Mouse (Mus musculus): Measurements from ENCODE around the gene Pmel. TPM values are rescaled to one million over a fixed set of nuclear protein-coding genes. Genes with fewer than 3 reads are reported as not detected.

The Pmel gene
- total RNA-seq, 2 experiments from 2014 or later: not detected

DNA sequence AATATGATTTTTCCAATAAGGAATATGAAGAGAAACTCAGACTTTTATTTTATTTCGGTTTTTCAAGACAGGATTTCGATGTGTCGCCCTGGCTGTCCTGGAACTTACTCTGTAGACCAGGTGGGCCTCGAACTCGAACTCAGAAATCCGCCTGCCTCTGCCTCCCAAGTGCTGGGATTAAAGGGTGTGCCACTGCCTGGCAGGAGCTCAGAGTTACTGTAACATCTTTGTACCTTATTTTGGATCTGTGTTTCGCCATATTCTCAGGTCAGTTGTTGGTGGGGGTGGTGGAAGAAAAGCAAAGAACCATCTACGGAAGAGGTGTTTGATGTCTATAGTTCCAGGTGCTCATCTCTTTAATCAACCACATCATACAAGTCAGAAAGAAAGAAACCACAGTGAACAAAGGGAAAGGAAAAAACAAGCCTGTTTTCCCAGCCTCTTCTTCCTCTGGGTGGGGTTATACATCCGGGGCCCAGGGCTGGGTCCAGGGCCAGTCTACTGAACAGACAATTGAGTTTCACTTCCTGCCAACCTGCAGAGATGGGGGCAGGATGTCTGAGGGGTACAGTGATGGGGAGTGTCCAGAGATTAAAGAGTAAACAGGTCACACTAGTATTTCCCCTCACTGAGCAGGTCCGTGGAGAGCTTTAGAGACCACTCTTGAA lies 42.1 kb downstream of the Pmel start:
- intact Hi-C loops (cut with DNase I): no loop called here
- H3K4me3 ChIP-seq: no peak overlapping the region
- no peak for TF ChIP-seq CTCF (IDR thresholded peaks at IDR 0.05)

DNA sequence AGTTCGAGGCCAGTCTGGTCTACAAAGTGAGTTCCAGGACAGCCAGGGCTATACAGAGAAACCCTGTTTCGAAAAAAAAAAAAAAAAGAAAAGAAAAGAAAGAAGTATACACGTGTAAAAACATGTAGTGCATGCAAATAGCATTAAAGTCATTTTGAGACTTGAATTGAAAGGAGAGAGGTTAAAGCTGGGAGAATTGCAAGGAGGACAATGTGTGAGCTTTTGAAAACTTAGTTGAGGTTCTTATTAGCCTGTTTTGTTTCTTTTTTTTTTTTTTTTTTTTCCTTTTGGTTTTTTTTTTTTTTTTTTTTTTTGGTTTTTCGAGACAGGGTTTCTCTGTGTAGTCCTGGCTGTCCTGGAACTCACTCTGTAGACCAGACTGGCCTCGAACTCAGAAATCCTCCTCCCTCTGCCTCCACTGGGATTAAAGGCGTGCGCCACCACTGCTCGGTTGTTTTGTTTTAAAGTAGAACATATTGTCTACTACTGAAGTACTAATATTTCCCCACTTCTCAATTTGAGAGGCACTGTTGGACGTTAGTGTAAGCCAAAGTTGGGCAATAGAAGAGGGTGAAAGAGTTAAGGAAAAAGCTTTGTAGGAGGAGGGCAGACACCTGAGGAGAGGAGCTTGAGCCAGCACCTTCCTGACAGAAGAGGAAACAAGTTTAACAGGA lies 43.1 kb downstream of the Pmel start:
- H3K27ac ChIP-seq: peak overlapping the region; percentile 96
- intact Hi-C loops (cut with DNase I): no loop called here
- DNase-seq: no peak
- TF ChIP-seq CTCF (IDR thresholded peaks at IDR 0.05): no peak
- H3K4me3 ChIP-seq: peak overlapping the region; percentile 84

More for the DNA sequence above, 42.1 kb downstream of the Pmel start:
- peak overlapping the region; percentile 96 for H3K27ac ChIP-seq
- no peak for DNase-seq

DNA sequence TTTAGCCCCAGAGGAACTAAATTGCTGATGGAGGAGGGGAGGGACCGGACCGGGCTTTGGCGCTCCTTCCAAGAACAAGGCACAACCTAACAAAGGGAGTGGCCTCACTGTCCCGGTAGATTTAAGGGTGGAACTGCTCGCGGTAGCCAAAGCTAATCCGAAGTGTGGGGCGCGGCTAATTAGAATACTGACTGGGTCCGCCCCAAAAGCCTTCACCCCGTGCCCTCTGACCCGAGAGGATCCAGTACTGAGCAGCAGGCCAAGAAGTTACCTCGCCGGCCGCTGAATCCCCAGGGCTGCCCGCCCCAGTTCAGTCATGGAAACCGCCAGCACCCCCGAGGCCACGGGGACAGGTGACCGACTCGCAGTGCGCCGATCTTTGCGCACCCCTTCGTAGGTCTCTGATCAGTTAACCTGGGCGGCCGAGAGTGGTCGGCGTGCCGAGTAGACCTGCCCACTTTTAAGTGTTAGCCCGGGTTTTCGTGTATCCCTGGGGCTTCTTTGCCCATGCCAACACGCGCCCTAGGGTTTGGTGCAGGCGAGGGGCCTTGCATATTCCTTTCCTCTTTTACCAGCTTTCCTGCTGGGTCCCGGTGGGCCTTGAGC lies 43.8 kb downstream of the Pmel start, which contains the start of gene Pym1:
Pym1 (plus strand) TSS at position 244 of the 606 bp plus-strand sequence.
- peak within 1 kb of the TSS; percentile 96 for H3K27ac ChIP-seq
- DNase-seq: peak; percentile 87
- no peak for TF ChIP-seq CTCF (IDR thresholded peaks at IDR 0.05)
- peak within 1 kb of the TSS; percentile 84 for H3K4me3 ChIP-seq
- intact Hi-C loops (cut with DNase I): loop anchor here (2.0 kb wide), 1 partner anchor 57 kb away; the partner anchor contains the start of genes Dnajc14 and Tmem198b

DNA sequence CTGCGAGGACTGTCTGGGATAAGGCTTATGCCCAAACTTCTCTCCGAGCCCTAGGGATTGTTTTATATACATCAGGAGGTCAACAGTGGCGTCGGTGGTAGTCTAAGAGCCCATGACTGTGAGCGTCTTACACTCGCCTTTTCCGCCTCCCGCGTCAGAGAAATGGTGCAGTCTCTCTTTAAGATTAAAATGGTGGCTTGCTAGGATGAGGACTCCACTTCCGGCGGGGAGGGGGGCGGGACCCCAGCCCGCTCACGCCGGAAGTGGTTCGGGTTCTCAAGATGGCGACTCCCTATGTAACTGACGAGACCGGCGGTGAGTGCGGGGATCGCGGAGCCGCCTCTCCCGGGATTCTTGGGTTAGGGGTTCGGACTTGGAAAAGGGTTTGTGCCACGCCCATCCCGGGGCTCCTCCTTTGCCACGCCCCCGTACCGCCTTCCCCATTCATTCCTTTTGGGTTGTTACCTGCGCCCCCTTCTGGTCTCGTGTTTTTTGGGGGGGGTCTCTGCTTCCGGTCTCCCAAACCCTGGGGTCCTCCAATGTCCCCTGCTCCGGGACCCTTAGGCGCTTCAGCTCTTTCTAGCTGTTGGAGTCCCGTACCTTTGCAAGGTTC lies 44.4 kb downstream of the Pmel start:
- H3K27ac ChIP-seq: peak overlapping the region; percentile 96
- intact Hi-C loops (cut with DNase I): loop anchor here (2.0 kb wide), 1 partner anchor 56 kb away; the partner anchor contains the start of genes Dnajc14 and Tmem198b
- peak overlapping the region; percentile 84 for H3K4me3 ChIP-seq
- peak; percentile 42 for TF ChIP-seq CTCF (IDR thresholded peaks at IDR 0.05)
- peak; percentile 82 for DNase-seq

Other genes with a start within 250 kb of the Pmel start
- 10 to 100 TPM; 46.5 to 53.2 TPM for gene Smarcc2, start 244.9 kb upstream of the Pmel start, total RNA-seq (2021)
- 100 to 1,000 TPM; 171 to 179 TPM for gene Myl6, start 210.1 kb upstream of the Pmel start, total RNA-seq (2021)
- gene Myl6b, start 205.5 kb upstream of the Pmel start, total RNA-seq (2021): 10 to 100 TPM in 1 of 2 experiments, 1 to 10 TPM in 1; 6.5 to 17.8 TPM
- 10 to 100 TPM; 13.7 to 14.3 TPM for gene Esyt1, start 178.3 kb upstream of the Pmel start, total RNA-seq (2021)
- gene Zc3h10, start 156.4 kb upstream of the Pmel start, total RNA-seq (2021): 1 to 10 TPM; 4.2 to 6.5 TPM
- gene Rpl41, start 154.9 kb upstream of the Pmel start, total RNA-seq (2021): 1,000 to 10,000 TPM in 1 of 2 experiments, 100 to 1,000 TPM in 1; 932 to 1,025 TPM
- 10 to 100 TPM; 37.8 to 39.3 TPM for gene Pa2g4, start 138.2 kb upstream of the Pmel start, total RNA-seq (2021)
- 1 to 10 TPM; 1.6 to 2.6 TPM for gene Erbb3, start 114.5 kb upstream of the Pmel start, total RNA-seq (2021)
- gene Rps26, start 77.4 kb upstream of the Pmel start, total RNA-seq (2021): 100 to 1,000 TPM; 299 to 383 TPM
- gene Ikzf4, start 58.2 kb upstream of the Pmel start, total RNA-seq (2021): 1 to 10 TPM in 1 of 2 experiments, under 1 TPM in 1; 0.45 to 3.4 TPM
- gene Suox, start 30.1 kb upstream of the Pmel start, total RNA-seq (2021): 10 to 100 TPM; 22.5 to 27.7 TPM
- 10 to 100 TPM; 90.3 to 94.5 TPM for gene Rab5b, start 7.9 kb upstream of the Pmel start, total RNA-seq (2021)
- gene Cdk2, start 836 bp downstream of the Pmel start, total RNA-seq (2021): 1 to 10 TPM; 3.0 to 3.2 TPM
- 1 to 10 TPM; 8.8 to 9.7 TPM for gene Dgka, start 40.7 kb downstream of the Pmel start, total RNA-seq (2021)
- gene Pym1, start 43.7 kb downstream of the Pmel start, total RNA-seq (2021): 10 to 100 TPM in 1 of 2 experiments, 1 to 10 TPM in 1; 9.9 to 11.8 TPM
- 1 to 10 TPM; 1.0 to 1.5 TPM for gene Mmp19, start 86.7 kb downstream of the Pmel start, total RNA-seq (2021)
- gene Dnajc14, start 99.9 kb downstream of the Pmel start, total RNA-seq (2021): 10 to 100 TPM; 20.1 to 26.2 TPM
- gene Tmem198b, start 100.2 kb downstream of the Pmel start, total RNA-seq (2021): 1 to 10 TPM; 2.2 to 3.6 TPM
- 10 to 100 TPM; 30.5 to 33.8 TPM for gene Sarnp, start 113.1 kb downstream of the Pmel start, total RNA-seq (2021)
- 1 to 10 TPM; 3.5 to 4.5 TPM for gene Ormdl2, start 117.5 kb downstream of the Pmel start, total RNA-seq (2021)
- gene Gdf11, start 187.5 kb downstream of the Pmel start, total RNA-seq (2021): 1 to 10 TPM; 4.8 to 5.2 TPM
- gene Cd63, start 196.8 kb downstream of the Pmel start, total RNA-seq (2021): 100 to 1,000 TPM; 124 to 132 TPM
- 1 to 10 TPM; 5.1 to 5.2 TPM for gene Rdh5, start 218.7 kb downstream of the Pmel start, total RNA-seq (2021)
- 100 to 1,000 TPM; 137 to 169 TPM for gene Bloc1s1, start 219.8 kb downstream of the Pmel start, total RNA-seq (2021)
- 10 to 100 TPM; 58.4 to 72.9 TPM for gene Itga7, start 229.6 kb downstream of the Pmel start, total RNA-seq (2021)

All from gastrocnemius, adult 2 months (tissue).